Mouse (Mus musculus): ENCODE results near the gene Lmbrd2.
A peak's percentile ranks its signal among the peaks of the same experiment; 100 is the strongest.

Gene Lmbrd2

GRCm38 (mm10) chr15:9122989-9123388 lies 17.4 kb upstream of the Lmbrd2 start:
- peaks cover 4% of the 10 kb centered on the region; the same call in 1 of the 2 replicates for H3K36me3 ChIP-seq (ENCODE audit: control insufficient read depth, insufficient read depth, low read length, poor library complexity, severe bottlenecking)
- no peaks in the 10 kb centered on the region for H3K27me3 ChIP-seq (ENCODE audit: control insufficient read depth, insufficient read depth, low read length, poor library complexity, severe bottlenecking)
- DNase-seq (ENCODE audit: low read depth, low spot score) = no peak

DNA sequence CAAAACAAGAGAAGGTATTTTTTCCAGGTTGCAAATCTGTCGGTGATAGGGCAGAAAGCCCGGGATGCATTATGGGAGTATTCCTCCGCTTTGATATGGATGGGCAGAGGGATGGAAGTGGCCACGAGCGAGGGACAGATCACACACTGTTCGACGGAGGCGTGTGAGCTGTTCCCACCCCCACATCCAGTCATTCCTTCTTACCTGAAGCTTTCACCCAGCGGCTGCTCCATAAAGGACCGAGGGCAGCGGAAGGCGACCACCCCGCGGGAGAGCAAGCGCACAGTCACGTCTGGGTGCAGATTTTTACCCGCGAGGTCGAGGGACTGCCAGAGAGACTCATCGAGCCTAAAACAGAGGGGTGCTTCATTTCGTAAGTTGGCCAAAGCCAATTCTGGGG lies 15.5 kb upstream of the Lmbrd2 start:
- no peak for DNase-seq (ENCODE audit: low read depth, low spot score)
- Histone ChIP-seq H3K36me3 (ENCODE audit: control insufficient read depth, insufficient read depth, low read length, poor library complexity, severe bottlenecking) (0 out of 2 replicates have a peak, but pooled peaks cover 2% of the 10 kb centered on the region), H3K27me3 (ENCODE audit: control insufficient read depth, insufficient read depth, low read length, poor library complexity, severe bottlenecking) (no peaks in the 10 kb centered on the region)

DNA sequence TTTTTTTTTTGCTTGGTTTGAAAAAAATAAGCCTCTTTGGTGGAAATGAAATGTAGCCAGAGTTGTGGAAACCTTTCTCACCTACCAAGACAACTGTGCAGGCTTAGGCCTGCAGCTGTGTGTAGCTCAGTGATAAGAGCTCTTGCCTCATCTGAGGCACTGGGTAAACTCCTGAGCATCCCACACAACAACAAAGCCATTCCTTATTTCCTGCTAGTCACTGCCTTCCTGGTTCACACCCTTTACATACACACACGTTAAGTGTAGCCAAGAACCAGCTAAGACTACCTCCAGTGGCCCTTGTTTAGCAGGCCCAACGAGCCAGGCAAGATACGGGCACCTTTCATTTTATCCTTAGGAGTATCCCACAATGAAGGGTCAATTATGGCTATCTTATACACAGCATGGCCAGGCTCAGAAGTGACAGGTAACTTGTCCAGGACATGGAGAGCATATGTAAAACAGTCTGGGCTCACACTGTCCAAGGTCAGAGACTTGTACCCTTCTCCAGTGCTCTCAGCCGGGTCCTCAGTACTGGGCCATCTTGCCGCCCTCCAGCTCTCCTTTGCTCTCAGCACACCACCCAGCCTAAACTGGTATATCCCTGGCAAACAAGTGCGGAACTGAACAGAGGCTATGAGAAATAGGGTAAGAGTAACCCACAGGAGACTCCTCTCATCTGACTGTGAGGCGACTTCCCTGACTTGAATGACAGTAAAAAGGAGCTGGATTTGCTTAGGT lies 13.1 kb upstream of the Lmbrd2 start:
- H3K27me3 ChIP-seq (ENCODE audit: control insufficient read depth, insufficient read depth, low read length, poor library complexity, severe bottlenecking) = no peaks in the 10 kb centered on the region

GRCm38 (mm10) chr15:9130772-9131498 lies 9.4 kb upstream of the Lmbrd2 start:
- no peaks in the 10 kb centered on the region for H3K27me3 ChIP-seq (ENCODE audit: control insufficient read depth, insufficient read depth, low read length, poor library complexity, severe bottlenecking)
- H3K36me3 ChIP-seq (ENCODE audit: control insufficient read depth, insufficient read depth, low read length, poor library complexity, severe bottlenecking) = 0 out of 2 replicates have a peak, but pooled peaks cover 2% of the 10 kb centered on the region
- no peak for DNase-seq (ENCODE audit: low read depth, low spot score)

More for the DNA sequence above, 13.1 kb upstream of the Lmbrd2 start:
- no peak for DNase-seq (ENCODE audit: low read depth, low spot score)
- 0 out of 2 replicates have a peak, but pooled peaks cover 4% of the 10 kb centered on the region for H3K36me3 ChIP-seq (ENCODE audit: control insufficient read depth, insufficient read depth, low read length, poor library complexity, severe bottlenecking)

- Histone ChIP-seq H3K27me3 (ENCODE audit: control insufficient read depth, insufficient read depth, low read length, poor library complexity, severe bottlenecking) (no peaks in the 10 kb centered on the region), H3K36me3 (ENCODE audit: control insufficient read depth, insufficient read depth, low read length, poor library complexity, severe bottlenecking) (0 out of 2 replicates have a peak, but pooled peaks cover 2% of the 10 kb centered on the region)
- no peak for DNase-seq (ENCODE audit: low read depth, low spot score)
These were observed 8.9 kb upstream of the Lmbrd2 start for GRCm38 (mm10) chr15:9131499-9131888.

GRCm38 (mm10) chr15:9132693-9133443 lies 7.5 kb upstream of the Lmbrd2 start:
- Histone ChIP-seq H3K36me3 (ENCODE audit: control insufficient read depth, insufficient read depth, low read length, poor library complexity, severe bottlenecking) (0 out of 2 replicates have a peak, but pooled peaks cover 2% of the 10 kb centered on the region), H3K27me3 (ENCODE audit: control insufficient read depth, insufficient read depth, low read length, poor library complexity, severe bottlenecking) (no peaks in the 10 kb centered on the region)
- DNase-seq (ENCODE audit: low read depth, low spot score) = no peak

DNA sequence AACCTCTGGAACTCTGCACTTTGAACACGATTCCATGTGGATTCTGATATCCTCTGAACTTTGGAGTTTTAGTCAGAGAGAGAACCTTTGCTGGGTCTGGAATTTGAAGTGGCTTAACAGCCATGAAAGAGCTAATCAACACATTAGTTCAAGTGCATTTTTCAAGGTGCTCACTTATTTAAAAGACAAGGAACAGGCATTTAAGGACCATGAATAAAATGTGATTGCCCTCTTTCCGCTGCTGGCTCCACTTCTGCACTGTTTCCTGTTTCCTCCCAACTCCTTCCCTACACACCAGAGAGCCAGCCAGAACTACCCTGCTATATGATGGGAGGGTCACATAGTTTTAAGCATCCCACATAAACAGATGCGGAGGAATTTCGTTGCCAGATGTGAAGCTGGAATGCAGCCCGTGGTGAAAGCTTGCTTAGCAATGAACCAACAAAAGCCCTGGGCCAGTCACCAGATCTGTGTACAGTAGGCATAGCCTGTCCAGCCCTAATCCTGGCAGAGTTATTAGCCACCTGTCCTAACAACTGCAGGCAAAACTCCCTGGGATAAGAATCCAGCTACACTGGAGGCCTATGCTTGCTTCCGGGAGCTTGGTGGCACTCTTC lies 5.4 kb upstream of the Lmbrd2 start:
- Histone ChIP-seq H3K36me3 (ENCODE audit: control insufficient read depth, insufficient read depth, low read length, poor library complexity, severe bottlenecking) (0 out of 2 replicates have a peak, but pooled peaks cover 2% of the 10 kb centered on the region), H3K27me3 (ENCODE audit: control insufficient read depth, insufficient read depth, low read length, poor library complexity, severe bottlenecking) (no peaks in the 10 kb centered on the region)
- DNase-seq (ENCODE audit: low read depth, low spot score) = no peak

DNA sequence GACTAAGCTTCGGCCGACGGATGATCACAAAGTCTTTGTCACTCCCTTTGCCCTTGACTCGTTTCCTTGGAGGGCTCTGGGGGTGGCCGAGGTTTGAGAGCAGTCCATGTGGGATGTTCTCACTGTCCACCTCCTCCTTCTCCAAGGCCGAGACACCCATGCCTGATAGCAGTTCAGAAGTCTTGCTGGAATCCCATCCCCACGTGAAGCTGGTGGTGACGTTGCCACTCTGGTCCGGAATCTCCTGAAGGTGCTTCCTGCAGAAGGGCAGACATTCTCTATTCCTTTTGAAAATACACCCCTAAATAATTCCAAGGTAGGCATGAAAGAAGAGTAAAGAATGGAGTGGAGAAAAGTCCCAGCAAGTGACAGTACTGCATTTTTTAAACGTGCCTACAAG lies 903 bp upstream of the Lmbrd2 start:
- no peak for DNase-seq (ENCODE audit: low read depth, low spot score)
- no peaks in the 10 kb centered on the region for H3K27me3 ChIP-seq (ENCODE audit: control insufficient read depth, insufficient read depth, low read length, poor library complexity, severe bottlenecking)
- H3K36me3 ChIP-seq (ENCODE audit: control insufficient read depth, insufficient read depth, low read length, poor library complexity, severe bottlenecking) = no peaks in the 10 kb centered on the region

DNA sequence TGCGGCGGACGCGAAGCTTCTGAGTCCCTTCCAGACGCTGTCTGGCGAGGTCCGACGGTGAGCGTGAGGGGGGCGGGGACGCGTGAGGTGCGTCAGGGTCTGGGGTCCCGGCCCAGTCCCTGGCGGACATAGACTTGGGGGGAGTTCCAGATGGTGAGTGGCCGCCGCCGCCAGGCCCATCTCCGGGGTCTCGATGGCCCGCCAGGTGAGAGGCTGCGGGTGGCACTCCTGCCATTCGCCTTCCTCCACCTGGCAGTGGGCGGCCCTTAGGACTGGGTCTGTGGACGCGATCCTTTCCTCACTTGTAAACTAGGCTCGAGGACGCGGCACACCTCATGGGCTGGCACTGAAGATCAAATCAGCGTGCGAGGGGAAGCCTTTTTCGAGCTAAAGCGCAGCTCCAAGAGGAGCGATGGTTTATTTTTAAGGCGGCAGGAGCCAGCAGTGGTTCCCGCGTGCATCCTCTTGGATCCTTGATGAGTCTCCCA lies 378 bp downstream of the Lmbrd2 start:
- Histone ChIP-seq H3K27me3 (ENCODE audit: control insufficient read depth, insufficient read depth, low read length, poor library complexity, severe bottlenecking) (no peaks in the 10 kb centered on the region), H3K36me3 (ENCODE audit: control insufficient read depth, insufficient read depth, low read length, poor library complexity, severe bottlenecking) (no peaks in the 10 kb centered on the region)
- peak; percentile 47 for DNase-seq (ENCODE audit: low read depth, low spot score)

GRCm38 (mm10) chr15:9155325-9155724 lies 15.0 kb downstream of the Lmbrd2 start, which contains the start of gene Skp2:
Gene Skp2, minus strand, starts transcription at chr15:9155425.
- no peak for DNase-seq (ENCODE audit: low read depth, low spot score)
- Histone ChIP-seq H3K27me3 (ENCODE audit: control insufficient read depth, insufficient read depth, low read length, poor library complexity, severe bottlenecking) (no peaks in the 10 kb centered on the region), H3K36me3 (ENCODE audit: control insufficient read depth, insufficient read depth, low read length, poor library complexity, severe bottlenecking) (peaks cover 7% of the 10 kb centered on the region; the same call in 1 of the 2 replicates)

- Histone ChIP-seq H3K27me3 (ENCODE audit: control insufficient read depth, insufficient read depth, low read length, poor library complexity, severe bottlenecking) (no peaks in the 10 kb centered on the region), H3K36me3 (ENCODE audit: control insufficient read depth, insufficient read depth, low read length, poor library complexity, severe bottlenecking) (peaks cover 5% of the 10 kb centered on the region; the same call in 1 of the 2 replicates)
- no peak for DNase-seq (ENCODE audit: low read depth, low spot score)
These were observed 22.3 kb downstream of the Lmbrd2 start for GRCm38 (mm10) chr15:9162557-9163070.

DNA sequence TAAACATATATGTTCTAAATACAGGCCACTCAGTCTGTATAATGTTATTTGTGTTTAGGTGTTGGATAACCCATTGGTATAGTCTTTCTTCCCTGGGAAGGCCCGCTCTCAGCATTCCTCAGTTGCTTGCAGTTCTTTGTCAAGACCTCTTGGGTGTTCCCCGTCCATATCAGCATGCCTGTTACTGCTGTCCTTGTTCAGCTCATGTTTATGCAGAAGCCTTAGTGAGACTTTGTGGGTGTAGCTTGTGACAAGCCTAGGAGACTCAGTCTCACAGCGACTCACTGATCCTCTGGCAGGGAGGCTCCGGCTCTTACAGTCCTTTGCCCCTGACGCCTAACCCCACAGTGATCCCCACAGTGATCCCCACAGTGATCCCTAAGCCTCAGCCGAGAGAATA lies 23.8 kb downstream of the Lmbrd2 start:
- H3K36me3 ChIP-seq (ENCODE audit: control insufficient read depth, insufficient read depth, low read length, poor library complexity, severe bottlenecking) = peaks cover 7% of the 10 kb centered on the region; the same call in 1 of the 2 replicates
- no peak for DNase-seq (ENCODE audit: low read depth, low spot score)
- no peaks in the 10 kb centered on the region for H3K27me3 ChIP-seq (ENCODE audit: control insufficient read depth, insufficient read depth, low read length, poor library complexity, severe bottlenecking)

GRCm38 (mm10) chr15:9177038-9177437 lies 36.7 kb downstream of the Lmbrd2 start:
- Histone ChIP-seq H3K36me3 (ENCODE audit: control insufficient read depth, insufficient read depth, low read length, poor library complexity, severe bottlenecking) (peaks cover 7% of the 10 kb centered on the region), H3K27me3 (ENCODE audit: control insufficient read depth, insufficient read depth, low read length, poor library complexity, severe bottlenecking) (no peaks in the 10 kb centered on the region)

GRCm38 (mm10) chr15:9183995-9184394 lies 43.6 kb downstream of the Lmbrd2 start:
- Histone ChIP-seq H3K27me3 (ENCODE audit: control insufficient read depth, insufficient read depth, low read length, poor library complexity, severe bottlenecking) (no peaks in the 10 kb centered on the region), H3K36me3 (ENCODE audit: control insufficient read depth, insufficient read depth, low read length, poor library complexity, severe bottlenecking) (peaks cover 3% of the 10 kb centered on the region)
- DNase-seq (ENCODE audit: low read depth, low spot score) = no peak

More at GRCm38 (mm10) chr15:9177038-9177437, 36.7 kb downstream of the Lmbrd2 start:
- DNase-seq (ENCODE audit: low read depth, low spot score) = no peak
